Comparison of ENCODE assay signal across 8 mouse cellular contexts in the genomic region with DNA sequence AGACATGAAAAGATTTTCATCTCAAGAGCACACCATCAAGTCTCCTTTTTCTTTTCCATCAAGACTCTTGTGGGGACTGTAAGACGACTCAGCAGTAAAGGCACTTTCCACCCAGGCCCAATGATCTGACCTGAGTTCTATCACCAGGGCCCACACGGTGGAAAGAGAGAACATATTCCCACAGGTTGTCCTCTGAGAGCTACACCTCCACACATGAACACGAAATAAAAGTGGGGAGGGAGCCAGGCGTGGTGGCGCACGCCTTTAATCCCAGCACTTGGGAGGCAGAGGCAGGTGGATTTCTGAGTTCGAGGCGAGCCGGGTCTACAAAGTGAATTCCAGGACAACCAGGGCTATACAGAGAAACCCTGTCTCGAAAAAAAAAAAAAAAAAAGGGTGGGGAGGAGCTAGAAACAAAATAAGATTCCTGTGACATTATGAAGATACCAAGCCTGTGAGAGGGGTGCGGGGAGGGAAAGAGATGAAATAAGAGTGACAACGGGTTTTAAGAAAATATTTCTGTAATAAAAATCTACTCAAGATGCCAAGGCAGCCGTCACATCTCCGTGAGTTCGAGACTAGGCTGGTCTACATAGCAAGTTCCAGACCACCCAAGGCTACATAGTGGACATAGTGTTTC. TPM values are rescaled to one million over a fixed set of nuclear protein-coding genes. Genes with fewer than 3 reads are reported as not detected.
DNase-seq lines count a peak whose midpoint lies in the region; ATAC-seq and TF ChIP-seq lines count a peak whose summit lies in the region.
"Had no signal": no experiment of that assay in that cellular context is flagged by ENCODE, and none has a peak within 500 bp of the region (broad histone marks: within the 10 kb centered on the region; RNA-seq: fewer than 3 reads in every experiment).

No protein-coding gene starts in this region.

- H3K4me2 ChIP-seq in embryonic facial prominence, embryonic 15.5 days (replicated peaks) = peak overlapping the region; percentile 88
- H3K4me2 ChIP-seq in intestine, postnatal 0 days (replicated peaks; ENCODE audit: low read depth) = peak overlapping the region; percentile 70

- ATAC-seq in embryonic facial prominence, embryonic 15.5 days (ENCODE audit: insufficient number of reproducible peaks, low FRiP score, low TSS enrichment, low read depth) = no peak
- ATAC-seq in intestine, postnatal 0 days = no peak

- H3K4me1 ChIP-seq in liver, adult 2 months (ENCODE audit: control insufficient read depth, insufficient read depth, low read length) = peaks cover 29% of the 10 kb centered on the region
- H3K4me1 ChIP-seq in embryonic facial prominence, embryonic 15.5 days = peaks cover 44% of the 10 kb centered on the region
- 0 out of 2 replicates have a peak, but pooled peaks cover 7% of the 10 kb centered on the region for H3K4me1 ChIP-seq in intestine, postnatal 0 days (replicated peaks; ENCODE audit: control insufficient read depth, insufficient read depth, low read length)
- H3K4me1 ChIP-seq in small intestine, adult 2 months (ENCODE audit: control insufficient read depth, insufficient read depth, insufficient read length, low read length) = peaks cover 22% of the 10 kb centered on the region

- TF ChIP-seq POLR2A in liver, adult 2 months (IDR thresholded peaks at IDR 0.05; ENCODE audit: extremely low read depth, insufficient read depth, low read length) = no peak
- TF ChIP-seq POLR2A in small intestine, adult 2 months (IDR thresholded peaks at IDR 0.05; ENCODE audit: low read depth, low read length) = no peak

- peaks cover 7% of the 10 kb centered on the region; the same call in 1 of the 2 replicates for H3K36me3 ChIP-seq in liver, adult 2 months (ENCODE audit: control insufficient read depth, insufficient read depth, low read length)
- peaks cover 43% of the 10 kb centered on the region for H3K36me3 ChIP-seq in embryonic facial prominence, embryonic 15.5 days
- H3K36me3 ChIP-seq in intestine, postnatal 0 days (ENCODE audit: control insufficient read depth, insufficient read depth) = peaks cover 28% of the 10 kb centered on the region
- H3K36me3 ChIP-seq in small intestine, adult 2 months (ENCODE audit: control insufficient read depth, insufficient read depth, low read length) = peaks cover 27% of the 10 kb centered on the region

- no peaks in the 10 kb centered on the region for H3K27me3 ChIP-seq in liver, adult 2 months (ENCODE audit: control insufficient read depth, insufficient read depth, low read length)
- no peaks in the 10 kb centered on the region for H3K27me3 ChIP-seq in embryonic facial prominence, embryonic 15.5 days
- no peaks in the 10 kb centered on the region for H3K27me3 ChIP-seq in intestine, postnatal 0 days (replicated peaks; ENCODE audit: control insufficient read depth, insufficient read depth, low read length)
- no peaks in the 10 kb centered on the region for H3K27me3 ChIP-seq in small intestine, adult 2 months (ENCODE audit: control insufficient read depth, insufficient read depth, low read length)

- no peak overlapping the region for H3K4me3 ChIP-seq in liver, adult 2 months (ENCODE audit: insufficient read depth, low read depth, low read length)
- H3K4me3 ChIP-seq in embryonic facial prominence, embryonic 15.5 days (replicated peaks) = peak overlapping the region; percentile 69
- peak overlapping the region; percentile 98 for H3K4me3 ChIP-seq in intestine, postnatal 0 days (ENCODE audit: low read depth, low read length)
- peak overlapping the region; percentile 43; the same call in 1 of the 2 replicates for H3K4me3 ChIP-seq in small intestine, adult 2 months (ENCODE audit: low read depth, low read length)

- DNase-seq in liver, adult 2 months (ENCODE audit: extremely low read depth, low read depth, low spot score) = no peak
- DNase-seq in liver = no peak
- no peak for DNase-seq in adrenal gland, postnatal 10 days
- DNase-seq in gastrocnemius, postnatal 4 days (ENCODE audit: low spot score in 2 of 2) = no peak

- WGBS in liver, adult 2 months = 61% methylated on average over 15 of the region's 15 CpGs
- WGBS in embryonic facial prominence, embryonic 15.5 days = 68% methylated on average over 15 of the region's 15 CpGs
- WGBS in intestine, postnatal 0 days = 68% methylated on average over 15 of the region's 15 CpGs
- WGBS in small intestine, adult 2 months = 64% methylated on average over 15 of the region's 15 CpGs

- peak overlapping the region; percentile 52 for H3K27ac ChIP-seq in liver, adult 2 months (replicated peaks; ENCODE audit: insufficient read depth, low read depth, low read length)
- H3K27ac ChIP-seq in embryonic facial prominence, embryonic 15.5 days (replicated peaks) = peak overlapping the region; percentile 72
- H3K27ac ChIP-seq in intestine, postnatal 0 days (ENCODE audit: low read depth, low read length) = peak overlapping the region; percentile 84; the same call in 1 of the 2 replicates
- H3K27ac ChIP-seq in small intestine, adult 2 months (ENCODE audit: insufficient read depth, low read depth, low read length) = peak overlapping the region; percentile 64

- H3K9ac ChIP-seq in liver, adult 2 months (ENCODE audit: low read depth, low read length) = no peak overlapping the region
- no peak overlapping the region for H3K9ac ChIP-seq in embryonic facial prominence, embryonic 15.5 days
- H3K9ac ChIP-seq in intestine, postnatal 0 days (ENCODE audit: low read depth, low read length) = 0 out of 2 replicates have a peak overlapping the region, but pooled peaks have one; percentile 96

- H3K79me2 ChIP-seq in liver, adult 2 months (ENCODE audit: control insufficient read depth, insufficient read depth, low read length) = peaks cover 20% of the 10 kb centered on the region; the same call in 1 of the 2 replicates

- no peaks in the 10 kb centered on the region for H3K9me3 ChIP-seq in embryonic facial prominence, embryonic 15.5 days (replicated peaks)
- no peaks in the 10 kb centered on the region for H3K9me3 ChIP-seq in intestine, postnatal 0 days (ENCODE audit: control insufficient read depth)

- no peak for TF ChIP-seq CTCF in liver, adult 2 months (IDR thresholded peaks at IDR 0.05; ENCODE audit: low read depth, low read length)
- no peak for TF ChIP-seq CTCF in intestine, postnatal 0 days (IDR thresholded peaks at IDR 0.05; ENCODE audit: low read depth)
- no peak for TF ChIP-seq CTCF in small intestine, adult 2 months (IDR thresholded peaks at IDR 0.05; ENCODE audit: extremely low read depth, insufficient read length, insufficient replicate concordance, low read depth, low read length)

RNA-seq across cellular contexts. Expression of gene Arf5, which starts 0.6 kb away (rescaled TPM):
- total RNA-seq in liver, adult 2 months (2014; rRNA removed) = 165 and 194 TPM in 2 replicates
- 215 and 326 TPM in 2 replicates for polyA plus RNA-seq in liver, adult 2 months (2012; rRNA removed)
- polyA plus RNA-seq in embryonic facial prominence, embryonic 15.5 days (2015; fragmentation: Nextera tagmentation; extraction: Ambion mirVana) = 419 and 430 TPM in 2 replicates
- 289 and 307 TPM in 2 replicates for polyA plus RNA-seq in intestine, postnatal 0 days (2015; fragmentation: Nextera tagmentation; extraction: Ambion mirVana)
- polyA plus RNA-seq in small intestine, adult 2 months (2012; rRNA removed) = 564 and 1,346 TPM in 2 replicates
- 100 to 1,000 TPM; 178 to 190 TPM for total RNA-seq in adrenal gland, postnatal 10 days (2021)
- 100 to 1,000 TPM; 150 to 165 TPM for total RNA-seq in gastrocnemius, postnatal 4 days (2021)

RNA-seq across cellular contexts. Expression of gene Fscn3, which starts 4.8 kb away (rescaled TPM):
- 0.09 TPM in 1 of 2 replicates, not detected in the other for total RNA-seq in liver, adult 2 months (2014; rRNA removed)
- polyA plus RNA-seq in liver, adult 2 months (2012; rRNA removed) = 0.06 TPM in 1 of 2 replicates, not detected in the other
- polyA plus RNA-seq in embryonic facial prominence, embryonic 15.5 days (2015; fragmentation: Nextera tagmentation; extraction: Ambion mirVana) = not detected in 2 replicates
- not detected in 2 replicates for polyA plus RNA-seq in intestine, postnatal 0 days (2015; fragmentation: Nextera tagmentation; extraction: Ambion mirVana)
- polyA plus RNA-seq in small intestine, adult 2 months (2012; rRNA removed) = 0.41 TPM in 1 of 2 replicates, not detected in the other
- under 1 TPM in 1 of 2 experiments, not detected in 1; 0.27 TPM for total RNA-seq in adrenal gland, postnatal 10 days (2021)
- total RNA-seq in gastrocnemius, postnatal 4 days (2021) = under 1 TPM in 1 of 2 experiments, not detected in 1; 0.13 TPM
- polyA plus RNA-seq: spleen, adult 2 months had no signal

RNA-seq across cellular contexts. Expression of gene Gcc1, which starts 5.4 kb away (rescaled TPM):
- 9.9 and 12.0 TPM in 2 replicates for total RNA-seq in liver, adult 2 months (2014; rRNA removed)
- 3.9 and 4.3 TPM in 2 replicates for polyA plus RNA-seq in liver, adult 2 months (2012; rRNA removed)
- 9.6 and 10.5 TPM in 2 replicates for polyA plus RNA-seq in embryonic facial prominence, embryonic 15.5 days (2015; fragmentation: Nextera tagmentation; extraction: Ambion mirVana)
- polyA plus RNA-seq in intestine, postnatal 0 days (2015; fragmentation: Nextera tagmentation; extraction: Ambion mirVana) = 5.3 and 6.8 TPM in 2 replicates
- 5.6 and 6.3 TPM in 2 replicates for polyA plus RNA-seq in small intestine, adult 2 months (2012; rRNA removed)
- 10 to 100 TPM; 12.2 to 12.7 TPM for total RNA-seq in adrenal gland, postnatal 10 days (2021)
- total RNA-seq in gastrocnemius, postnatal 4 days (2021) = 10 to 100 TPM in 1 of 2 experiments, 1 to 10 TPM in 1; 9.2 to 10.4 TPM

RNA-seq across cellular contexts. Expression of gene Zfp800, which starts 25.0 kb away (rescaled TPM):
- total RNA-seq in liver, adult 2 months (2014; rRNA removed) = 8.7 and 12.3 TPM in 2 replicates
- polyA plus RNA-seq in liver, adult 2 months (2012; rRNA removed) = 1.5 and 1.7 TPM in 2 replicates
- polyA plus RNA-seq in embryonic facial prominence, embryonic 15.5 days (2015; fragmentation: Nextera tagmentation; extraction: Ambion mirVana) = 20.6 and 23.3 TPM in 2 replicates
- polyA plus RNA-seq in intestine, postnatal 0 days (2015; fragmentation: Nextera tagmentation; extraction: Ambion mirVana) = 19.2 and 19.3 TPM in 2 replicates
- polyA plus RNA-seq in small intestine, adult 2 months (2012; rRNA removed) = 2.1 and 3.1 TPM in 2 replicates
- total RNA-seq in adrenal gland, postnatal 10 days (2021) = 10 to 100 TPM; 18.4 to 20.1 TPM
- total RNA-seq in gastrocnemius, postnatal 4 days (2021) = 10 to 100 TPM; 11.1 to 14.9 TPM

RNA-seq across cellular contexts. Expression of gene Pax4, which starts 26.4 kb away (rescaled TPM):
- not detected in 2 replicates for total RNA-seq in liver, adult 2 months (2014; rRNA removed)
- not detected in 2 replicates for polyA plus RNA-seq in liver, adult 2 months (2012; rRNA removed)
- not detected in 2 replicates for polyA plus RNA-seq in embryonic facial prominence, embryonic 15.5 days (2015; fragmentation: Nextera tagmentation; extraction: Ambion mirVana)
- 0.37 and 1.3 TPM in 2 replicates for polyA plus RNA-seq in intestine, postnatal 0 days (2015; fragmentation: Nextera tagmentation; extraction: Ambion mirVana)
- 0.39 and 0.69 TPM in 2 replicates for polyA plus RNA-seq in small intestine, adult 2 months (2012; rRNA removed)
- not detected for total RNA-seq in adrenal gland, postnatal 10 days (2021)
- total RNA-seq in gastrocnemius, postnatal 4 days (2021) = not detected
- polyA plus RNA-seq: spleen, adult 2 months had no signal
